Mouse (Mus musculus) midbrain, embryonic 14.5 days (tissue): ENCODE measurements around the gene Slc27a5. TPM values are rescaled to one million over a fixed set of nuclear protein-coding genes. Genes with fewer than 3 reads are reported as not detected.

Source experiments
- ATAC-seq: fragments of 200-750 bp; cut with Nextera tagmentation; 2 replicates; pipeline ENCODE4 v1.8.0; 2017; ENCODE audit warnings: moderate number of reproducible peaks, moderate library complexity; ENCODE audit not compliant: low FRiP score, low TSS enrichment
- DNase-seq: peaks from one replicate; pipeline ENCODE4 v3.0.0-alpha.2; 2015
- H3K27ac ChIP-seq: fragments of 300-500 bp; sonication (generic); replicated peaks from 2 replicates; pipeline ENCODE4 v1.5.1; 2014; ENCODE audit warnings: mild to moderate bottlenecking, low read depth, low read length, moderate library complexity
- H3K27me3 ChIP-seq: fragments of 300-500 bp; sonication (generic); 2 replicates; pipeline ENCODE4 v1.6.1; 2014; ENCODE audit warnings: low read length, control low read depth, mixed read lengths; ENCODE audit not compliant: control insufficient read depth, insufficient read depth
- H3K36me3 ChIP-seq: fragments of 300-500 bp; sonication (generic); 2 replicates; pipeline ENCODE4 v1.6.1; 2014; ENCODE audit warnings: low read length, control low read depth; ENCODE audit not compliant: control insufficient read depth, insufficient read depth
- H3K4me1 ChIP-seq: fragments of 300-500 bp; sonication (generic); 2 replicates; pipeline ENCODE4 v1.6.1; 2014; ENCODE audit warnings: mild to moderate bottlenecking, antibody characterized with exemption, low read length, control low read depth; ENCODE audit not compliant: control insufficient read depth, insufficient read depth
- H3K4me2 ChIP-seq: fragments of 300-500 bp; sonication (generic); 2 replicates; pipeline ENCODE4 v1.6.1; 2014; ENCODE audit warnings: mild to moderate bottlenecking, low read length, moderate library complexity
- H3K4me3 ChIP-seq: fragments of 300-500 bp; sonication (generic); replicated peaks from 2 replicates; pipeline ENCODE4 v1.5.1; 2014; ENCODE audit warnings: low read depth, low read length
- H3K9ac ChIP-seq: fragments of 300-500 bp; sonication (generic); replicated peaks from 2 replicates; pipeline ENCODE4 v1.6.1; 2014; ENCODE audit warnings: mild to moderate bottlenecking, low read length, moderate library complexity
- H3K9me3 ChIP-seq: fragments of 300-500 bp; sonication (generic); 2 replicates; pipeline ENCODE4 v1.6.1; 2016; ENCODE audit warnings: low read length, control low read depth, mixed read lengths; ENCODE audit not compliant: control insufficient read depth
- WGBS: fragments of 180-500 bp; shearing (Covaris S2); extraction: QIAGEN DNeasy Blood & Tissue Kit; methylation state at CpG from one replicate; pipeline ENCODE4 v1.1.7; 2014; 5-methylcytosine and 5-hydroxymethylcytosine counted together
- polyA plus RNA-seq: library from polyadenylated mRNA; unstranded; fragments of >200 nt; fragmentation: Nextera tagmentation; extraction: Ambion mirVana; gene quantifications from 2 replicates; pipeline ENCODE4 v1.2.1, GENCODE M21; 2014

The Slc27a5 gene
- polyA plus RNA-seq, 1 experiment from 2014 or later: 0.24 TPM

DNA sequence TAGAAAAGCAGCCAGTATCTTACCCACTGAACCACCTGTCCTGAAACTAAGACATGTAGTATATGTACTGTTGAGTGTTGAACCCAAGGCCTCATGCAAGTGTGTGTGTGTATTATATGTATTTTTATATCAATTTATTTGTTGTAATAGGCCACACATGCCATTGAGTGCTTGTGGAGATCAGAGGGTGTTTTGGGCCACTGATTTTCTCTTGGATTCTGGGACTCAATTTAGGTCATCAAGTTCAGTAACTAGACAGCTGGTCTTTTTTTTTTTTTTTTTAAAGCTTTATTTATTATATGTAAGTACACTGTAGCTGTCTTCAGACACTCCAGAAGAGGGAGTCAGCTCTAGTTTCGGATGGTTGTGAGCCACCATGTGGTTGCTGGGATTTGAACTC, 17.2 kb upstream of the Slc27a5 start:
- no peak overlapping the region for H3K4me2 ChIP-seq
- peaks cover 5% of the 10 kb centered on the region for H3K4me1 ChIP-seq
- H3K9ac ChIP-seq: no peak overlapping the region
- DNase-seq (no peak), ATAC-seq (no peak)
- no peaks in the 10 kb centered on the region for H3K27me3 ChIP-seq
- H3K36me3 ChIP-seq: no peaks in the 10 kb centered on the region
- no peak overlapping the region for H3K4me3 ChIP-seq
- 85% methylated on average over 1 of the region's 1 CpGs for WGBS
- no peak overlapping the region for H3K27ac ChIP-seq
- no peaks in the 10 kb centered on the region for H3K9me3 ChIP-seq

DNA sequence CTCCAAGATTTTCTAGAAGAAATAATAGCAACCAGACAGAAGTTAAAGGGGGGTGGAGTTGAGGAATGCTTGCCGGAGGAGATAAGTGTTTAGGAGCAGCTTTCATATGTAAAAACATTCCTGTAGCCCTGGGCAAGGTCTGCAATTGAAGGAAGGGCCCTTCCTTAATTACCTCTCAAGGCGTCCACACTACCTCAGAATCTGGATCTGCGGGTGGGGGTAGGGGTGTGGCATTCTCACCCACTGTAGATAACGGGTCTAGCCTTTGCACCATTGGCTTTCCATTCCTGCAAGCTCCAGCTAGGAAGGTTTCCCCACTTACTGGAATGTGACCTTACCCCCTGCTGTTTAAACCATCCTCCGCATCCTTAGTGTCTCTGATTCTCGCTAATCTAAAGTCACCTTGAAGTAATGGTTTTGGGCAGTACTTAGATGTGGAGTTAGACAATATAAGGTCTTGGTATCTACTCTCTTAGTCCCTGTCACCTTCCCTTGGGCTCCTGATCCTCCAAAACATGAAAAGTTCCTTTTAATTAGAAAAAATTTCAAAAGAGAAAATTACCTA, 16.4 kb upstream of the Slc27a5 start:
- H3K9me3 ChIP-seq: no peaks in the 10 kb centered on the region
- DNase-seq: no peak
- H3K27me3 ChIP-seq: no peaks in the 10 kb centered on the region
- H3K9ac ChIP-seq: no peak overlapping the region
- no peak for ATAC-seq
- no peak overlapping the region for H3K4me2 ChIP-seq
- H3K36me3 ChIP-seq: no peaks in the 10 kb centered on the region
- WGBS: 46% methylated on average over 6 of the region's 6 CpGs
- H3K27ac ChIP-seq: no peak overlapping the region
- peaks cover 5% of the 10 kb centered on the region for H3K4me1 ChIP-seq
- no peak overlapping the region for H3K4me3 ChIP-seq

DNA sequence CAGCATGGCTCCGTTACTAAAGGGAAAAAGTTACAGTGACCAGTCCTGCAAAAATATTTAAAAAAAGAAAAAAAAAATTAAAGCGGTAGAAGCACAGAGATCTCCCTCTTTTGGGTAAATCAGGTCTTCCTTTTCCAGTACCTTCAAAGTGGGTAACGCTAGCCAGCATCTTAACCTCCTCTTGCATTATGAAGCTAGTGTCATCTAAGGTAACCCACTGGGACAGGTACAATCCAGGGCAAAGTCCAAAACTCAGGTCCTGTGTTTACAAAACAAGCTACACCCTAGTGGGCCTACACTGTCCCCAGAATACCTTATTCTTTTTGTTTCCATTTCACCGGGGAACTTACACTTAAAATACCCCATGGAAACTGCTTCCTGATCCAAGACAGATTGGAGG, 15.7 kb upstream of the Slc27a5 start:
- WGBS: 72% methylated on average over 4 of the region's 4 CpGs
- Histone ChIP-seq H3K4me3 (no peak overlapping the region), H3K27me3 (no peaks in the 10 kb centered on the region), H3K4me2 (no peak overlapping the region), H3K27ac (no peak overlapping the region), H3K9me3 (no peaks in the 10 kb centered on the region), H3K4me1 (peaks cover 8% of the 10 kb centered on the region), H3K9ac (no peak overlapping the region), H3K36me3 (no peaks in the 10 kb centered on the region)
- DNase-seq: no peak
- no peak for ATAC-seq

DNA sequence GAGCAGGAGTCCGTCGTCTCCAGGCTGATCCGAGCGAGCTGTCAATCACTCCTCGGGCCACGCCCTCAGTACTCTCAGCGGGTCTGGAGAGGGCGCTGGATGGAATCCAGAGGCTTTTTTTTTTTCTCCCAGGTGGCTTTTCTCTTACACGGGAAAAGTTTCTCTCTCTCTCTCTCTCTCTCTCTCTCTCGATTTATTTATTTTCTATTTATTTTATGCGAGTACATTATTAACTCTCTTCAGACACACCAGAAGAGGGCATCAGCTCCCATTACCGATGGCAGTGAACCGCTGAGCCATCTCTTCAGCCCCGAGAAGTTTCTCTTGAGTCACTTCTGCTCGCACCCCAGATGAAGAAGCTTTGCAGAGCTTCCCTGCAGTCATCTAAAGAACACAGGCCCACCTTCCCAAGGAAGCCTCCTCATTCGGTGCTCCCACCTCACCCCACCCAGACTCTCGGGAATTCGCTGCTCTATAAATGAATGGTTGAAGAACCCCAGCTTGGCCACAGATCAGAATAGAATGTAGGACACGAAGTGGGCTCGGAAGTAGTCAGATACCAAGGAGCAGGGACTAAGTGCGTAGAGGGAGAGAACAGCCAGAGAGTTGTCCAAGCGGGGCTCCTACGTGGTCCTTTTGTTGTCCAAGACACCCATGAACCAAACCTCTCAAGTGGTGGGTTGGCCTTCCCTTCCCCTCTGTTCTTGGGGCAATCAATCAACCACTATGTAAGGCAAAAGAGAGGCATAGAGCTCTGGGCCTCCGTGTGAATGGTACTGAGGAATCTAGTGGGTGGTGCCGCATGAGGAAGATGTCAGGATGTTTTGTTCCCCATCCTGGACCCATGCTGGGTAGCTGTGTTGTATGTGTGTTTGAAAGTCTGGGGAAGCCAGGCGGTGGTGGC, 12.3 kb upstream of the Slc27a5 start, which contains the start of gene Zbtb45:
Gene Zbtb45, minus strand, starts transcription at position 30 of the 904 bp plus-strand sequence.
- WGBS: 12% methylated on average over 26 of the region's 26 CpGs
- Histone ChIP-seq H3K4me3 (peak within 1 kb of the TSS; percentile 74), H3K36me3 (peaks cover 24% of the 10 kb centered on the region), H3K9ac (peak within 1 kb of the TSS; percentile 84), H3K4me1 (peaks cover 11% of the 10 kb centered on the region), H3K9me3 (no peaks in the 10 kb centered on the region), H3K27ac (peak within 1 kb of the TSS; percentile 92), H3K27me3 (no peaks in the 10 kb centered on the region), H3K4me2 (peak within 1 kb of the TSS; percentile 80)
- no peak for ATAC-seq
- DNase-seq: no peak

DNA sequence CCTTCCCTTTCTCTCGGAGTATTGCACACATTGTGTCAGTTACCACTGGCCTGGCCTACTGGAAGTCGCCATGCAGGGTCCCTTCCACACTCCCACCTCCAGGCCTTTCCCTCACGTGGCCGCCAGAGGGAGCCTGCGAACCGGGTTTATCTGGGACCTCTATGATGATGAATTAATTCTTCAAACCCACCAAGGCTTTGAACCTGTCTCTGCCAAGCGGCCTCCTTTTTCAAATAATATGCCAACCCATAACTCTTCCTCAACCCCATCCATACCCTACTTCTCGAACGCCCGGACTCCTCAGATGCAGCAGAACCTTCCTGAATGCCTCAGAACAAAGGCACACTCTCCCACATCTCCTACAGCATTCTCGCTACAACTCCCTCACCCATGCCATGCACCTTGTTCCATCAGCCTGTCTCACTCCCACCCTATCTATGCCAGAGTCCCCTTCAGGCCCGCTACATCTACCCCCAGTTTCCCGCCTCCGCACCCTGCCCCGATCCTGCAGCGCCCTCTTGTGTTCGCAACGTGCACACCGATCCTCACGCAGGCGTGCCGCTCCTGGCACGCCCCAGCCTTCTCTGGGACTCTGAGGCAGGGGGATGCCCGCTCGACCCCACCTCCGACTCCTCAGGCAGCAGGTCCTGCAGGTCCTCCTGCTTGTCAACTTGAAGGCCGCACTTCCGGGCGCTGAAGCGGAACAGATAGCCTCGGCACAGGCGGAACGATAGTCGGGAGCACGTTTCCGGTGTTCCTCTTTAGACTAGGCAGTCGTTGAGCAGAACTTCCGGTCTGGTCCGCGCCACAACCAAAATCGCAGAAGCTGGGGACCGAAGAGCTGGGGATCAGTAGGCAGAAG, 11.4 kb upstream of the Slc27a5 start:
- H3K4me3 ChIP-seq: peak overlapping the region; percentile 74
- peaks cover 32% of the 10 kb centered on the region for H3K36me3 ChIP-seq
- H3K27me3 ChIP-seq: no peaks in the 10 kb centered on the region
- peaks cover 11% of the 10 kb centered on the region for H3K4me1 ChIP-seq
- DNase-seq (peak; percentile 97), ATAC-seq (peak; percentile 89)
- peak overlapping the region; percentile 92 for H3K27ac ChIP-seq
- H3K9ac ChIP-seq: peak overlapping the region; percentile 84
- no peaks in the 10 kb centered on the region for H3K9me3 ChIP-seq
- under 1% methylated on average over 42 of the region's 42 CpGs for WGBS
- peak overlapping the region; percentile 80 for H3K4me2 ChIP-seq

DNA sequence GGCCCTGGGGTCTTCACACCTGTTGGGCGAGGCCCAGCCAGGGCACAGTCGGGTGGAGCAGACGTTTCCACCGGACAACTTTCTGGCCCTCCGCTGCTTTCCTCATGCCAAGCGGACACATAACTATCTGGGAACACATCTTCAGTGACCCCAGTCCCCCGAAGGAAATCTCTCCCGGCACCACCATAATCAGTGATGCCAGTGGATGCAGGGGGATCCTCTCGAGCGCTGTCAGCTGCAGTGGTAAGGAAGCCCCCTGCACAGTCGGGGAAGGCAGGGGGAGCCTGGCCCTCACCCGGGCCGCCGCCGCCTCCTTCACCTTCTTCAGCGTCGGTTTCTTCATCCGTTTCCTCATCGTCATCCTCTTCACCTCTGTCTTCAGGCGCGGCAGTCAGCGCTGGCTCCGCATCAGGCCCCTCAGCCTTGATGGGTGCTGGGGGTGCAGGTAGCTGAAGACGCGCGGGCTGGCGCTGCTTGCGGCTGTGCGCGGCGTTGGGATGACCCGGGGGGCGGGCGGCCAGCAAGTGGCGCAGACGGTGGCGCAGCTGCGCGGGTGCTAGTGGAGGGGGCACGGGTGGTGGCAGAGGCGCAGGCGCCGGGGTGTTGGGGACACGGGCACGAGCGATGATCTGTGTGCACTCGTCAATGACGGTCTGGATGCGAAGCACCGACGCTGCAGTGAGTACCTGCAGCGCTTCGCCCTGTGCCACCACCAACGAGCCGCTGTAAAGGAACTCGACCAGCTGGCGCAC, 9.5 kb upstream of the Slc27a5 start:
- H3K27me3 ChIP-seq: no peaks in the 10 kb centered on the region
- DNase-seq (no peak), ATAC-seq (no peak)
- H3K9ac ChIP-seq: peak overlapping the region; percentile 84; the same call in 1 of the 2 replicates
- peaks cover 42% of the 10 kb centered on the region for H3K36me3 ChIP-seq
- H3K27ac ChIP-seq: no peak overlapping the region
- WGBS: 41% methylated on average over 57 of the region's 57 CpGs
- H3K4me3 ChIP-seq: 0 out of 2 replicates have a peak overlapping the region, but pooled peaks have one; percentile 8
- H3K9me3 ChIP-seq: no peaks in the 10 kb centered on the region
- H3K4me2 ChIP-seq: peak overlapping the region; percentile 33; the same call in 1 of the 2 replicates
- H3K4me1 ChIP-seq: peaks cover 11% of the 10 kb centered on the region

DNA sequence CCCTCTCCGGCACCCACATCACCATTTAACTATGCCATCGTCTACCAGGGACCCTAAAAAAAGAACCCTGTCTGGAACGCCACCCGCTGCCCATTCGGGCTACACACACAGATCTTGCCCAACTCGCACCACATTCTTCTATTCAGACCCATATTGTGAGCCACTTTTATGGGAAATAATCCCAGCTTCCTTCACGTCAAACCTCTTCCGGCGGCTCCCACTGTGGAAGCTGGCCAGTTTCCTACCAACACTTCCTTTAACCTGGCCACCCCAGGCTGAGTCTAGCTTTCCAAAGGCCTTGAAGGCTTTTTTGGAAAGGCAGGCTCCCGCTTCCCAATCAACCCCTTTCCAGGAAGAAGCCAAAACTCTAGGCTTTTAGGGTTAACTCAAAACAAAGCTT, 8.5 kb upstream of the Slc27a5 start:
- 88% methylated on average over 10 of the region's 10 CpGs for WGBS
- Histone ChIP-seq H3K27me3 (no peaks in the 10 kb centered on the region), H3K4me2 (no peak overlapping the region), H3K36me3 (peaks cover 42% of the 10 kb centered on the region), H3K4me1 (peaks cover 11% of the 10 kb centered on the region), H3K9ac (no peak overlapping the region), H3K9me3 (no peaks in the 10 kb centered on the region), H3K27ac (no peak overlapping the region), H3K4me3 (no peak overlapping the region)
- DNase-seq (no peak), ATAC-seq (no peak)

DNA sequence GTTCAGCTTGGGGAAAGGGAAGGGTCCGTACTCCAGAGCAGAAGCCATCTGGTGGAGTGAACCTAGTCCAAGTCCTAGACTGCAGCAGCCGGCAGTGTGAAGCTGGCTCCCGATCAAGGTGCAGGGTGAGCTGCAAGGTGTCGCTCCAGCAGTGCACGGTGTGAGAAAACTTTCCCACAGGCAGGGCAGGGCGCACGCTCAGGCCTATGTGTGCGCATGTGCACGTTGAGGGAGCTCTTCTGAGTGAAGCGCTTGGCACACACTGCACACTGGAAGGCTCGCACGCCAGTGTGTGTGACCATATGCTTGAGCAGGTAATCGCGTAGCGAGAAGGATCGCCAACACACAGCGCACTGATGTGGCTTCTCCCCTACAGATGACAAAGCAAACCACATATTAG, 8.0 kb upstream of the Slc27a5 start:
- DNase-seq (no peak), ATAC-seq (no peak)
- 87% methylated on average over 17 of the region's 17 CpGs for WGBS
- peaks cover 11% of the 10 kb centered on the region for H3K4me1 ChIP-seq
- H3K9ac ChIP-seq: no peak overlapping the region
- no peak overlapping the region for H3K4me3 ChIP-seq
- H3K27me3 ChIP-seq: no peaks in the 10 kb centered on the region
- H3K9me3 ChIP-seq: no peaks in the 10 kb centered on the region
- H3K27ac ChIP-seq: no peak overlapping the region
- H3K36me3 ChIP-seq: peaks cover 42% of the 10 kb centered on the region
- no peak overlapping the region for H3K4me2 ChIP-seq
